Mouse (Mus musculus) lung, embryonic 14.5 days (tissue): ENCODE measurements at regions not wholly inside any gene's neighbourhood (a gene's known extent, or its start where the extent isn't known, plus 50 kb on each side); places are given as distances from the start of the nearest gene placed in this dataset.

Experiments used
- ATAC-seq: fragments of 200-750 bp; cut with Nextera tagmentation; 2 replicates; pipeline ENCODE4 v1.8.0; 2017; ENCODE audit warnings: mild to moderate bottlenecking, moderate TSS enrichment, moderate library complexity; ENCODE audit not compliant: insufficient read depth
- DNase-seq: peaks from one replicate; pipeline ENCODE4 v3.0.0-alpha.2; 2015
- H3K27ac ChIP-seq: fragments of 300-500 bp; sonication (generic); 2 replicates; pipeline ENCODE4 v1.5.1; 2014; ENCODE audit warnings: low read depth, mild to moderate bottlenecking, moderate library complexity
- H3K27me3 ChIP-seq: fragments of 300-500 bp; sonication (generic); 2 replicates; pipeline ENCODE4 v1.6.1; 2014; ENCODE audit warnings: low read length, control low read depth; ENCODE audit not compliant: insufficient read depth
- H3K36me3 ChIP-seq: fragments of 300-500 bp; sonication (generic); 2 replicates; pipeline ENCODE4 v1.6.1; 2014; ENCODE audit warnings: control low read depth; ENCODE audit not compliant: insufficient read depth
- H3K4me1 ChIP-seq: fragments of 300-500 bp; sonication (generic); 2 replicates; pipeline ENCODE4 v1.6.1; 2014; ENCODE audit warnings: antibody characterized with exemption, control low read depth; ENCODE audit not compliant: insufficient read depth
- H3K4me2 ChIP-seq: fragments of 300-500 bp; sonication (generic); 2 replicates; pipeline ENCODE4 v1.6.1; 2014; ENCODE audit warnings: mild to moderate bottlenecking
- H3K4me3 ChIP-seq: fragments of 300-500 bp; sonication (generic); 2 replicates; pipeline ENCODE4 v1.5.1; 2014; ENCODE audit warnings: low read depth, low read length
- H3K9ac ChIP-seq: fragments of 300-500 bp; sonication (generic); 2 replicates; pipeline ENCODE4 v1.6.1; 2014
- H3K9me3 ChIP-seq: fragments of 300-500 bp; sonication (generic); 2 replicates; pipeline ENCODE4 v1.6.1; 2016; ENCODE audit warnings: low read depth, low read length, control low read depth
- CTCF ChIP-seq: IDR thresholded peaks from 2 replicates; pipeline ENCODE4 v1.5.1; 2016; ENCODE audit warnings: antibody characterized with exemption, low read depth
- WGBS: fragments of 180-500 bp; shearing (Covaris S2); extraction: QIAGEN DNeasy Blood & Tissue Kit; methylation state at CpG from one replicate; pipeline ENCODE4 v1.1.7; 2014; 5-methylcytosine and 5-hydroxymethylcytosine counted together

DNA sequence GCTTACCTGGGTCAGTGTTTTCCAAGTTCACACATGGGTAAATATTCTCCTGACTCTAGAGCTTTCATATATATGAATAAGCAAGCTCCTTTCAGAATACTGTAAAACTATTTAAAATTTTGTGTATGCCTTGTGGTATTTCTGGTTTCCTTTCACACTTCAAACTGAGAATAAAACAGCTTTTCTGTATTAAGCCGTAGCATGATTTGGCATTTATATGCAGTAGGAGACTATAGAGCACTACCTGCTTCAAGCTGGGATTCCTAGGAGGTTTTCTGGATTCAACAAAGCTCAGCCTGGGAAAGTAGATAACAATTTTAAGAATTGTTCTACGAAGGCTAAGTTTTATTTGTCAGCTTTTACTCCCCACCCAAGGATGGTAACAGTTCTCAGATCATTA lies 500.5 kb downstream of the Gm43517 start:
- Histone ChIP-seq H3K27me3 (no peaks in the 10 kb centered on the region), H3K36me3 (no peaks in the 10 kb centered on the region), H3K4me1 (no peaks in the 10 kb centered on the region), H3K9me3 (no peaks in the 10 kb centered on the region), H3K4me3 (no peak overlapping the region), H3K4me2 (no peak overlapping the region), H3K27ac (no peak overlapping the region), H3K9ac (no peak overlapping the region)
- no peak for ATAC-seq
- DNase-seq = no peak
- 71% methylated on average over 2 of the region's 2 CpGs for WGBS
- no peak for TF ChIP-seq CTCF

GRCm38 (mm10) chr12:49887246-49887645 lies 502.3 kb downstream of the Gm43517 start:
- DNase-seq (no peak), ATAC-seq (no peak)
- Histone ChIP-seq H3K27ac (no peak overlapping the region), H3K4me2 (no peak overlapping the region), H3K4me1 (no peaks in the 10 kb centered on the region), H3K4me3 (no peak overlapping the region), H3K9me3 (no peaks in the 10 kb centered on the region), H3K36me3 (no peaks in the 10 kb centered on the region), H3K27me3 (no peaks in the 10 kb centered on the region), H3K9ac (no peak overlapping the region)
- TF ChIP-seq CTCF = no peak
- WGBS = 83% methylated on average over 2 of the region's 2 CpGs

GRCm38 (mm10) chr12:49897768-49898167 lies 512.8 kb downstream of the Gm43517 start:
- Histone ChIP-seq H3K9ac (no peak overlapping the region), H3K4me3 (no peak overlapping the region), H3K9me3 (no peaks in the 10 kb centered on the region), H3K36me3 (no peaks in the 10 kb centered on the region), H3K4me2 (no peak overlapping the region), H3K27ac (no peak overlapping the region), H3K4me1 (no peaks in the 10 kb centered on the region), H3K27me3 (no peaks in the 10 kb centered on the region)
- 85% methylated on average over 2 of the region's 2 CpGs for WGBS
- ATAC-seq = no peak
- DNase-seq = no peak
- TF ChIP-seq CTCF = no peak

DNA sequence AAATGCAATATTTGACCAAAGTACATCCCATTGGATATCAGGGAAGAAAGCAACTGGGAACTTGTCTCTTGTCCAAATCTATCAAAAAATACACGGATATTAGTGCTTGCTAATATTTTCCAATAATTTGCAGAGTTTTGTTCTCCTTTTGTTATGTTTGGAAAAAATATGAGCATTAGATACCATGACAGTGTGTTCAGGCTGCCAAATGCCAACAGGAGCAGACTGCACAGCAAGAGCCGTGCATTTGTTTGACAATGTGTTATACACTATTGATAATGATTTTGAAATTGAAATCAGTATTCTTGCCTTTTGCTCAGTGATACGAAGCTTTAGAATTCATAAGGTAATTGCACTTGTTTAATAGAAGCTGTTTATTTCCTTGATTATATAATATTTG lies 530.7 kb downstream of the Gm43517 start:
- DNase-seq = no peak
- 73% methylated on average over 3 of the region's 3 CpGs for WGBS

GRCm38 (mm10) chr12:49921608-49922007 lies 536.6 kb downstream of the Gm43517 start:
- Histone ChIP-seq H3K9ac (no peak overlapping the region), H3K36me3 (no peaks in the 10 kb centered on the region), H3K4me2 (no peak overlapping the region), H3K4me3 (no peak overlapping the region), H3K27ac (no peak overlapping the region), H3K4me1 (no peaks in the 10 kb centered on the region), H3K9me3 (no peaks in the 10 kb centered on the region), H3K27me3 (no peaks in the 10 kb centered on the region)
- WGBS = 59% methylated on average over 2 of the region's 2 CpGs
- no peak for DNase-seq
- no peak for ATAC-seq
- TF ChIP-seq CTCF = no peak

More for the DNA sequence above, 530.7 kb downstream of the Gm43517 start:
- H3K27ac ChIP-seq = no peak overlapping the region
- TF ChIP-seq CTCF = no peak
- H3K9ac ChIP-seq = no peak overlapping the region
- H3K27me3 ChIP-seq = no peaks in the 10 kb centered on the region
- H3K4me3 ChIP-seq = no peak overlapping the region
- no peaks in the 10 kb centered on the region for H3K36me3 ChIP-seq
- H3K9me3 ChIP-seq = no peaks in the 10 kb centered on the region
- H3K4me2 ChIP-seq = no peak overlapping the region
- no peaks in the 10 kb centered on the region for H3K4me1 ChIP-seq
- ATAC-seq = no peak

GRCm38 (mm10) chr12:49940818-49941217 lies 555.8 kb downstream of the Gm43517 start:
- 20% methylated on average over 2 of the region's 2 CpGs for WGBS
- no peak for DNase-seq
- TF ChIP-seq CTCF = no peak

DNA sequence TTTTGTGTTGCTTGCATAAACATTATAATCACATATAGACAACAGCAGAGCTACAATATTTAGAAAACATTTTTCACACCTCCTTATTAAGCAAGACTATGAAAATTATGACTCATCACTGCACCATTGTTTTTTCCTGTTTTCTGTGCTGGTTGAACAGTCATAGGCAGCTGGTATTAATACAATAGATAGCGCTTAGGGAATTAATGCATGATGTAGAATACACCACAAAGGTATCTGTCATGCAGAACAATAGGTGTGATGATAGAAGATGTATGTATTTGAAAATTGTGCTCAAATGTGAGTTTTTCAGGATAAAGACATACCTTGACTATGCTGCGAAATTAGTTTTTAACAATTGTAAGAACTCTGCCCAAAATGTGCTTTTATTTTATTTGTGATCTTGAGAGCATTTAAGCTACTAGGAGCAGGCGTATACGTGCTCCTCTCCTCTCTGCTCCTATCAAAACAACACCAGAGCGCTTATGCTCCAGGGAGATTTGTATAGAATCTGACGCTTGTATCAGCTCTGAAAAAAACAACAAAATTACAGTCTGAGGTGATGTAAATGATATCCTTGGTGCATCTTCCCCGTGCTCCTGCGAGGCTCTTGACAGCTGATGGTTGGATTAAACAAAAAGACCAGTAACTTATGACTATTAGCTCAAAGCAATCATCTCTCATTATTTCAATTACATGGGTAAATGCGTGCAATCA lies 560.1 kb downstream of the Gm43517 start:
- Histone ChIP-seq H3K36me3 (no peaks in the 10 kb centered on the region), H3K27ac (no peak overlapping the region), H3K4me2 (no peak overlapping the region), H3K27me3 (no peaks in the 10 kb centered on the region), H3K9ac (no peak overlapping the region), H3K4me1 (no peaks in the 10 kb centered on the region), H3K4me3 (no peak overlapping the region), H3K9me3 (no peaks in the 10 kb centered on the region)
- DNase-seq (no peak), ATAC-seq (no peak)
- TF ChIP-seq CTCF = no peak
- WGBS = 46% methylated on average over 9 of the region's 9 CpGs

More at GRCm38 (mm10) chr12:49940818-49941217, 555.8 kb downstream of the Gm43517 start:
- no peaks in the 10 kb centered on the region for H3K27me3 ChIP-seq
- no peak overlapping the region for H3K9ac ChIP-seq
- no peak overlapping the region for H3K27ac ChIP-seq
- H3K4me3 ChIP-seq = no peak overlapping the region
- ATAC-seq = no peak
- no peaks in the 10 kb centered on the region for H3K36me3 ChIP-seq
- no peaks in the 10 kb centered on the region for H3K9me3 ChIP-seq
- H3K4me2 ChIP-seq = no peak overlapping the region
- no peaks in the 10 kb centered on the region for H3K4me1 ChIP-seq
